Mouse (Mus musculus) kidney, adult 2 months (tissue): Measurements from ENCODE around the gene Isoc2a.

Experiments
- CTCF ChIP-seq: fragments of 200-500 bp; conservative IDR thresholded peaks from 2 replicates; pipeline ENCODE4 v1.5.1; 2011; ENCODE audit warnings: low read depth, mild to moderate bottlenecking, control low read depth, low read length, moderate library complexity, mixed read lengths; ENCODE audit not compliant: insufficient read depth, insufficient read length
- POLR2A ChIP-seq: fragments of 200-500 bp; IDR thresholded peaks from one replicate; pipeline ENCODE4 v1.6.1; 2011; ENCODE audit warnings: low read depth, low read length, control low read depth

DNA sequence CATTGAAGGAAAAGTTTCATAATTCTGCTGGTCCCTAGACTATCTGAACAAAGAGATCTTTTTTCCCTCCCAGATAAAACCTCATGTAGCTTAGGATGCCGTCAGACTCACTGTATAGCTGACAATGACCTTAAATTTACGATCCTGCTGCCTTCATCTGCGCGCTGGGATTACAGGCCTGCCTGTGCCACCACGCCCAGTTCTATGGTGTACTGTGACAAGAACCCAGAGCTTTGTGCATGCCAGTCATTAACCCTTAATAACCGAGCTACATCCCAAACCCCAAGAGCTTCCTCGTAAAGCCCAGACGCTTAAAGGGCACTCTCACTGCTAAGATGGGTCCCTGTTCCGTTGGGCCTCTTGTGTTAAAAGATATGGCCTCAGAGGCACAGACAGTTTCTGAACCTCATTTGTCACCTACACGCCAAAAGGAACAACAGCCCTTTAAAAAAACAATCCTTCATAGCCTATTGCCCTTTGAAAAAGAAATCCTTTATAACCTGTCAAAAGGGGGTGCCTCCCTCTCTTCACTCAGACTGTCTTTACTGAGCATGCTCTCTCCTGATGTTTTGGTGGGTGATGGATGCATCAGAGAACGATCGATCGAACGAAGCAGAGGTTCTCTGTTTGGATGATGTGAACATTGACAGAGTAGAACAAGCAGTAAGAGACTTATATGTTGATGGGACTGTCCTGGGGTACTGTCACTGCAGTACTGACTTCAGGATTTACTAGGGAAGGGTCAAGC is 38.9 kb downstream of the Isoc2a start:
- TF ChIP-seq CTCF: no peak
- TF ChIP-seq POLR2A: no peak
